Mouse (Mus musculus): Measurements from ENCODE around the gene Lrrc4. TPM values are rescaled to one million over a fixed set of nuclear protein-coding genes. Genes with fewer than 3 reads are reported as not detected.

Gene Lrrc4
- polyA plus RNA-seq, 1 experiment from 2014 or later: 0.35 TPM

- no peaks in the 10 kb centered on the region for H3K9me3 ChIP-seq (ENCODE audit: low read length)
- no peak overlapping the region for H3K9ac ChIP-seq (replicated peaks; ENCODE audit: low read depth)
- H3K27me3 ChIP-seq (replicated peaks; ENCODE audit: insufficient read depth, low read length): no peaks in the 10 kb centered on the region; the same call in 1 of the 2 replicates
- DNase-seq (ENCODE audit: low spot score): peak; percentile 43
- H3K27ac ChIP-seq (ENCODE audit: low read length): no peak overlapping the region
- peaks cover 2% of the 10 kb centered on the region; the same call in 1 of the 2 replicates for H3K4me1 ChIP-seq (ENCODE audit: insufficient read depth, low read depth, low read length)
- TF ChIP-seq EP300 (IDR thresholded peaks at IDR 0.05): no peak
- TF ChIP-seq CTCF (IDR thresholded peaks at IDR 0.05): peak; percentile 32; the same call in 1 of the 2 replicates
- ATAC-seq: peak; percentile 56; the same call in 1 of the 2 replicates
- WGBS: 54% methylated on average over 9 of the region's 9 CpGs
- H3K36me3 ChIP-seq (ENCODE audit: insufficient read depth, low read length): no peaks in the 10 kb centered on the region
- no peak overlapping the region for H3K4me2 ChIP-seq (replicated peaks; ENCODE audit: low read depth, low read length)
- H3K4me3 ChIP-seq (ENCODE audit: low read depth, low read length): no peak overlapping the region
Observed at GRCm38 (mm10) chr6:28826689-28827389, 4.7 kb downstream of the Lrrc4 start.

- no peak overlapping the region for H3K9ac ChIP-seq (replicated peaks; ENCODE audit: low read depth)
- no peak overlapping the region for H3K4me2 ChIP-seq (replicated peaks; ENCODE audit: low read depth, low read length)
- DNase-seq (ENCODE audit: low spot score) (no peak), ATAC-seq (no peak)
- H3K36me3 ChIP-seq (ENCODE audit: insufficient read depth, low read length): no peaks in the 10 kb centered on the region
- WGBS: 85% methylated on average over 3 of the region's 3 CpGs
- no peak overlapping the region for H3K4me3 ChIP-seq (ENCODE audit: low read depth, low read length)
- no peaks in the 10 kb centered on the region for H3K9me3 ChIP-seq (ENCODE audit: low read length)
- H3K4me1 ChIP-seq (ENCODE audit: insufficient read depth, low read depth, low read length): 0 out of 2 replicates have a peak, but pooled peaks cover 2% of the 10 kb centered on the region
- H3K27ac ChIP-seq (ENCODE audit: low read length): no peak overlapping the region
- TF ChIP-seq EP300 (IDR thresholded peaks at IDR 0.05) (no peak), CTCF (IDR thresholded peaks at IDR 0.05) (no peak)
- H3K27me3 ChIP-seq (replicated peaks; ENCODE audit: insufficient read depth, low read length): no peaks in the 10 kb centered on the region
Observed at GRCm38 (mm10) chr6:28825894-28826293, 5.7 kb downstream of the Lrrc4 start.

- H3K4me1 ChIP-seq (ENCODE audit: insufficient read depth, low read depth, low read length): 0 out of 2 replicates have a peak, but pooled peaks cover 2% of the 10 kb centered on the region
- H3K27ac ChIP-seq (ENCODE audit: low read length): no peak overlapping the region
- WGBS: 81% methylated on average over 5 of the region's 5 CpGs
- H3K36me3 ChIP-seq (ENCODE audit: insufficient read depth, low read length): no peaks in the 10 kb centered on the region
- no peaks in the 10 kb centered on the region for H3K27me3 ChIP-seq (replicated peaks; ENCODE audit: insufficient read depth, low read length)
- H3K9me3 ChIP-seq (ENCODE audit: low read length): no peaks in the 10 kb centered on the region
- DNase-seq (ENCODE audit: low spot score): peak; percentile 22
- TF ChIP-seq CTCF (IDR thresholded peaks at IDR 0.05) (no peak), EP300 (IDR thresholded peaks at IDR 0.05) (no peak)
- no peak for ATAC-seq
- no peak overlapping the region for H3K4me3 ChIP-seq (ENCODE audit: low read depth, low read length)
- H3K4me2 ChIP-seq (replicated peaks; ENCODE audit: low read depth, low read length): no peak overlapping the region
- H3K9ac ChIP-seq (replicated peaks; ENCODE audit: low read depth): no peak overlapping the region
Observed at GRCm38 (mm10) chr6:28823802-28824201, 7.7 kb downstream of the Lrrc4 start.

- no peak for ATAC-seq
- Histone ChIP-seq H3K36me3 (ENCODE audit: insufficient read depth, low read length) (no peaks in the 10 kb centered on the region), H3K4me1 (ENCODE audit: insufficient read depth, low read depth, low read length) (0 out of 2 replicates have a peak, but pooled peaks cover 2% of the 10 kb centered on the region), H3K4me3 (ENCODE audit: low read depth, low read length) (no peak overlapping the region), H3K27me3 (replicated peaks; ENCODE audit: insufficient read depth, low read length) (no peaks in the 10 kb centered on the region), H3K9ac (replicated peaks; ENCODE audit: low read depth) (no peak overlapping the region), H3K9me3 (ENCODE audit: low read length) (no peaks in the 10 kb centered on the region), H3K4me2 (replicated peaks; ENCODE audit: low read depth, low read length) (no peak overlapping the region), H3K27ac (ENCODE audit: low read length) (no peak overlapping the region)
- TF ChIP-seq CTCF (IDR thresholded peaks at IDR 0.05) (no peak), EP300 (IDR thresholded peaks at IDR 0.05) (no peak)
- DNase-seq (ENCODE audit: low spot score): no peak
- 78% methylated on average over 3 of the region's 3 CpGs for WGBS
Observed at GRCm38 (mm10) chr6:28823375-28823774, 8.2 kb downstream of the Lrrc4 start.

GRCm38 (mm10) chr6:28822296-28822695 is 9.3 kb downstream of the Lrrc4 start:
- DNase-seq (ENCODE audit: low spot score) (no peak), ATAC-seq (no peak)
- no peaks in the 10 kb centered on the region for H3K36me3 ChIP-seq (ENCODE audit: insufficient read depth, low read length)
- H3K27ac ChIP-seq (ENCODE audit: low read length): no peak overlapping the region
- peak; percentile 16; the same call in 1 of the 2 replicates for TF ChIP-seq CTCF (IDR thresholded peaks at IDR 0.05)
- no peak for TF ChIP-seq EP300 (IDR thresholded peaks at IDR 0.05)
- H3K9ac ChIP-seq (replicated peaks; ENCODE audit: low read depth): no peak overlapping the region
- H3K4me2 ChIP-seq (replicated peaks; ENCODE audit: low read depth, low read length): no peak overlapping the region
- H3K4me3 ChIP-seq (ENCODE audit: low read depth, low read length): no peak overlapping the region
- H3K9me3 ChIP-seq (ENCODE audit: low read length): no peaks in the 10 kb centered on the region
- WGBS: 62% methylated on average over 3 of the region's 3 CpGs
- H3K4me1 ChIP-seq (ENCODE audit: insufficient read depth, low read depth, low read length): 0 out of 2 replicates have a peak, but pooled peaks cover 2% of the 10 kb centered on the region
- H3K27me3 ChIP-seq (replicated peaks; ENCODE audit: insufficient read depth, low read length): no peaks in the 10 kb centered on the region

- Histone ChIP-seq H3K4me2 (replicated peaks; ENCODE audit: low read depth, low read length) (no peak overlapping the region), H3K36me3 (ENCODE audit: insufficient read depth, low read length) (no peaks in the 10 kb centered on the region), H3K27me3 (replicated peaks; ENCODE audit: insufficient read depth, low read length) (no peaks in the 10 kb centered on the region), H3K9ac (replicated peaks; ENCODE audit: low read depth) (no peak overlapping the region), H3K4me1 (ENCODE audit: insufficient read depth, low read depth, low read length) (no peaks in the 10 kb centered on the region), H3K27ac (ENCODE audit: low read length) (no peak overlapping the region), H3K9me3 (ENCODE audit: low read length) (no peaks in the 10 kb centered on the region), H3K4me3 (ENCODE audit: low read depth, low read length) (no peak overlapping the region)
- WGBS: 68% methylated on average over 13 of the region's 13 CpGs
- ATAC-seq: no peak
- DNase-seq (ENCODE audit: low spot score): peak; percentile 14
- TF ChIP-seq CTCF (IDR thresholded peaks at IDR 0.05) (no peak), EP300 (IDR thresholded peaks at IDR 0.05) (no peak)
Observed at GRCm38 (mm10) chr6:28819509-28820358, 11.8 kb downstream of the Lrrc4 start.
